Mouse (Mus musculus) myocyte (in vitro differentiated cells): ENCODE data around the gene Rspo1.

ENCODE experiments used
- CEBPB ChIP-seq: IDR thresholded peaks from 2 replicates; pipeline ENCODE4 v1.6.1; 2011; ENCODE audit warnings: mild to moderate bottlenecking, moderate library complexity; ENCODE audit not compliant: poor library complexity, insufficient read depth, severe bottlenecking
- POLR2A ChIP-seq: IDR thresholded peaks from one replicate; pipeline ENCODE4 v1.6.1; 2011; ENCODE audit warnings: low read depth, mild to moderate bottlenecking, control low read depth, moderate library complexity; ENCODE audit not compliant: insufficient read length
- TCF12 ChIP-seq: IDR thresholded peaks from one replicate; pipeline ENCODE4 v1.6.1; 2011; ENCODE audit warnings: mild to moderate bottlenecking, control low read depth; ENCODE audit not compliant: poor library complexity, insufficient read depth, severe bottlenecking
- TCF3 ChIP-seq: IDR thresholded peaks from one replicate; pipeline ENCODE4 v1.6.1; 2011; ENCODE audit warnings: low read depth, control low read depth; ENCODE audit not compliant: insufficient read length
- USF1 ChIP-seq: IDR thresholded peaks from one replicate; pipeline ENCODE4 v1.6.1; 2011; ENCODE audit warnings: low read depth, mild to moderate bottlenecking, control low read depth, moderate library complexity

GRCm38 (mm10) chr4:124969219-124969848 is 16.9 kb upstream of the Rspo1 start:
- no peak for TF ChIP-seq TCF12
- TF ChIP-seq CEBPB, result no peak
- no peak for TF ChIP-seq TCF3
- no peak for TF ChIP-seq POLR2A
- no peak for TF ChIP-seq USF1
